Mouse (Mus musculus) adrenal gland, postnatal 14 days (tissue): ENCODE data around the gene Pdcl2. TPM values are rescaled to one million over a fixed set of nuclear protein-coding genes. Genes with fewer than 3 reads are reported as not detected.
A peak's percentile ranks its signal among the peaks of the same experiment; 100 is the strongest.

ENCODE experiments used
- DNase-seq: peaks from one replicate; pipeline ENCODE4 v3.0.0; 2021; ENCODE audit warnings: mixed read lengths
- long read RNA-seq, 2 experiments: library from polyadenylated mRNA; stranded (forward); transcript quantifications; one replicate each; pipeline ENCODE4 v2.0.0; 2021
- total RNA-seq: library from RNA; stranded (reverse); gene quantifications from 2 replicates; pipeline ENCODE4 v1.2.3, GENCODE M21; 2021

The Pdcl2 gene
- not detected in 2 replicates for total RNA-seq
- long read RNA-seq, experiment 1 = 0 reads
- long read RNA-seq, experiment 2 = 0 reads

- no peak for DNase-seq
Measured at GRCm38 (mm10) chr5:76330953-76331352, at the start of gene Pdcl2. TSS of gene Pdcl2 (minus strand) at chr5:76331156.

GRCm38 (mm10) chr5:76379216-76379615, 48.3 kb upstream of the Pdcl2 start:
- DNase-seq = no peak

- DNase-seq = peak; percentile 17
Measured at GRCm38 (mm10) chr5:76369215-76369840, 38.4 kb upstream of the Pdcl2 start.

- no peak for DNase-seq
Measured at GRCm38 (mm10) chr5:76365406-76365805, 34.5 kb upstream of the Pdcl2 start.

GRCm38 (mm10) chr5:76363453-76364104, 32.6 kb upstream of the Pdcl2 start, which contains the start of gene Nmu:
TSS of gene Nmu (minus strand) at chr5:76363788.
- peak; percentile 29 for DNase-seq

- no peak for DNase-seq
Measured at GRCm38 (mm10) chr5:76360786-76361185, 29.8 kb upstream of the Pdcl2 start.

- DNase-seq = no peak
Measured at GRCm38 (mm10) chr5:76360057-76360456, 29.1 kb upstream of the Pdcl2 start.

- no peak for DNase-seq
Measured at GRCm38 (mm10) chr5:76351953-76352611, 21.1 kb upstream of the Pdcl2 start.

GRCm38 (mm10) chr5:76351537-76351936, 20.6 kb upstream of the Pdcl2 start:
- no peak for DNase-seq

GRCm38 (mm10) chr5:76346137-76346536, 15.2 kb upstream of the Pdcl2 start:
- no peak for DNase-seq

- DNase-seq = no peak
Measured at GRCm38 (mm10) chr5:76340931-76341330, 10.0 kb upstream of the Pdcl2 start.

GRCm38 (mm10) chr5:76337100-76337499, 6.1 kb upstream of the Pdcl2 start:
- no peak for DNase-seq

- DNase-seq = no peak
Measured at GRCm38 (mm10) chr5:76333833-76334232, 2.9 kb upstream of the Pdcl2 start.

GRCm38 (mm10) chr5:76327296-76327695, 3.7 kb downstream of the Pdcl2 start:
- no peak for DNase-seq

GRCm38 (mm10) chr5:76325113-76325512, 5.8 kb downstream of the Pdcl2 start:
- no peak for DNase-seq

GRCm38 (mm10) chr5:76321249-76322196, 9.4 kb downstream of the Pdcl2 start:
- DNase-seq = no peak

GRCm38 (mm10) chr5:76308206-76308605, 22.8 kb downstream of the Pdcl2 start:
- no peak for DNase-seq

GRCm38 (mm10) chr5:76306261-76306660, 24.7 kb downstream of the Pdcl2 start:
- no peak for DNase-seq

GRCm38 (mm10) chr5:76305616-76306015, 25.3 kb downstream of the Pdcl2 start:
- DNase-seq = peak; percentile 61

GRCm38 (mm10) chr5:76304452-76305341, 26.3 kb downstream of the Pdcl2 start, which contains the start of gene Clock:
TSS of gene Clock (minus strand) at chr5:76304792.
- peak; percentile 94 for DNase-seq
